Mouse (Mus musculus): ENCODE measurements around the gene Exoc8.
A peak's percentile ranks its signal among the peaks of the same experiment; 100 is the strongest.

The Exoc8 gene

DNA sequence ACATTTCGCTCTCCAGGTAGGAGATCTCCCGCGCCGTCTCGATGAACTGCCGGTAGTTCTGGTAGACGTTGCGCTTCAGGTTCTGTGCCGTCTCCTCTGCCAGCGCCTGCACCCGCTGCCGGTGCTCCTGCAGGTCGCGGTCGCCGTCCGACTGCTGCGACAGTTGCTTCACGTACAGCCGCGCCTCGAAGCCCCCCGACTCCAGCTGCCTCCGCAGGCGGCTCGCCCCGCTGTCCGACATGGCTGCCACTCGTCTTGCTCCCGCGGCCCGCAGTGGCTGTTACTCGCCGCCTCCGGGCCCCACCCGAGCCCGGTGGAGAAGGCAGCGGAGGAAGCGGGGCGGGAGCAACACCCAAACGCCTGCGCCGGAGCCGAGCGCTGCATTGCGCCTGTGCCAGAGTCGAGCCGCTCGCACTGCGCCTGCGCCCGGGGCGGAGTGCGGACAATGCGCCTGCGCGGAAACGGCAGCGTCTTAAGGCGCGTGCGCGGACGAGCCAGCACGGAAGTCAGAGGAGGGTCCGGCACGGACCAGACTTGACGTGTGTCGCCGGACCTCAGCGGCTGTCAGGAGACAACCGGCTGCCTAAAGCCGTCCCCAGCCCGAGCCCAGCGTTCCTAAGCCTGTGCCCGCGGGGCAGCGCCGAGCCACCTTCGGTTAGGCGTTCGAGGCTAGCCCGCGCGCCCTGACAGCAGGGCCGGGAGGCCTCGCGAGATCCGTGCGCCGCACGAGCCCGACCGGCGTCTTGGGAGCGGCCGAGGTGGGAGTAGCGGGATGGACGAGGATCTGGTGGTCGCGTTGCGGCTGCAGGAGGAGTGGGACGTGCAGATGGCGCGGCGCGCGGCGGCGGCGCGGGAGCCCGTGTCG, at the start of gene Exoc8, which contains the start of gene Sprtn:
Gene Exoc8, minus strand, starts transcription at position 320 of the 865 bp plus-strand sequence.
Gene Sprtn, plus strand, starts transcription at position 501 of the 865 bp plus-strand sequence.
- DNase-seq (ENCODE audit: low spot score), result peak; percentile 96

DNA sequence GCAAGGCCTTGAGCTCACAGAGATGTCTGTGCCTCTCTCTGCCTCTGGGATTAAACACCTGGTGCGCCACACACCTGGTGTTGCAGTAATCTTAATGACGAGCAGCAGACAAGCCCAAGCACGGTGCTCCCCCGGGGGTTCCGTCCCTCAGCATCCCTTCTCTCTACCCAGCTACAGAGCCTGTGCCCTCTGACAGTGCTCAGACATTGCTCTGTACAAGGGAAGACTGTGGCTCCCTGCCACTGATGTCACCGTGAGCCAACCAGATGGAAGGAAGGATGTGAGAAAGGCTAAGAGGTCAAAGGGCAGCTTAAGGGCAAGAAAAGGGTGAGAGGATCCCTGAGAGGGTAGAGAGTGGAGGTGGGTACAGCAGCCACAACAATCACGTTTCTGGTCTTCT, 46.9 kb upstream of the Exoc8 start:
- peak; percentile 23 for DNase-seq (ENCODE audit: low spot score)

DNA sequence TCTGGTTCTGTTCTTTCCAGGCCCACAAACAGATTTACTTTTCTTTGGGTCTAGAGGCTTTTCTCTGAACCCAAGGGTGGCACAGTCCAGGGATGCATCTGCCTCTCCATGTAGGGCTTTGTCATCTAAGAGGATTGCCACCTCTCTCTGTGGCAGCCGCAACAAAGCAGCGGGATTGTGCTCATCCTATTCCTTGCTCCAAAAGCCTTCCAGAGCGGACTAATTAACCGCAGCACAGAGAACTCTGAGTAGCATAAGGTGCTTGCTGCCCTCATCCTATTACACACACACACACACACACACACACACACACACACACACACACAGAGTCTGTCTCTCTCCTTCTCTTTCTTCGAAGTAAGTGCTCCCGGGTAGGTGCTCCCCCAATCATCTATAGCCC, 46.3 kb upstream of the Exoc8 start:
- DNase-seq (ENCODE audit: low spot score), result no peak

DNA sequence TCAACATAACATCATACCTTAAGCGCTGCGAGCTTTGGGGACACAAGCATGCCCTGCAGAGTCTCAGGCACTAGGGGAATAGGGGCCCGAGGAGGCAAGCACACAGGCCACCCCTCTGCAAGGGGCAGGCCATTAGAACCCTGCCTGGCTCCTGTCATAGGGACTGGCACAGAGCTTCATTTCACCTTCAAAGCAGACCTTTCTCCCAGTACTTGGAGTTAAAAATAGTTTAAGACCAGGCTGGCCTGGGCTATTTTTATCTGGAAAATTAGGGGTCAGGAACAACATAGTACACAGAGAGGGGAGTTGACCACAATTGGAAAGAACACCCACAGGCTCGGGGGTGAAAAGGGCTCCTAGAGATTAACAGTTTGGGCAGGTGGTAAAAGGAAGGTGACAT, 39.8 kb upstream of the Exoc8 start:
- no peak for DNase-seq (ENCODE audit: low spot score)

DNA sequence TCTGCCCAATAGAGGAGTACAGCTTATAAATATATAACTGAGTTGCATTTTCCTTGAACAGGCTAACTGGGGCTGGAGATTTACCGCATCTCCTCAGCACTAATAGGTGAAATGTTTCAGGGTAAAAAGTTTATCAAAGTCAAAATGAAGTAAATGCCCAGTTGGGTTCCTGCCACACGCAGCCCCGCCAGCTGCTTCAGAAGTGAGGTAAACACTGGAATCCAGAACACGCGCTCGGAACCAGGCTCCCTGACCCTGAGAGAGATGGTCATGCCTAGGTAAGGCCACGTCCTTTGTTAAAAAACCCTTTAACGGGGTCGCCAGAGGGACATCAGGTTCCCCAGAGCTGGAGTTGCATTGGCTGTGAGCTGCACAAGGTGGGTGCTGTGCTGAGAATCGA, 39.2 kb upstream of the Exoc8 start:
- DNase-seq (ENCODE audit: low spot score), result no peak

DNA sequence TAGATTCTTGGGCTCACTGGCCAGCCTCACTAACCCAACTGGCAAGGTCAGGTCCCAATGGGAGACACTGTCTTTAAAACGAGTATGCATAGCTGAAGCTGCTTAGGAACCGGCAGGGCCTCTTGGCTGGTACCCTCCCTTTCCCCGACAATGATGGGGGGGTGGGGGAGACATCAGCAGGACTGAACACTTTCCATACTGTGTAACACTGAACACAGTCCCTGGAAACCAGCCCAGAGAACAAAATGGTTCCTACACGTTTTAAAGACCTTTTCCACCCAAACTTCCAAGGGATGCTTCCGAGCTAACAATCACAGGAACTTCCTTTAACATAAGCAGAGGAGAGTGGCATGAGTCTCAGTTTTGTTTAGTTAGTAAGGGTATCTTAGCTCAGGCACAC, 37.6 kb upstream of the Exoc8 start:
- no peak for DNase-seq (ENCODE audit: low spot score)

DNA sequence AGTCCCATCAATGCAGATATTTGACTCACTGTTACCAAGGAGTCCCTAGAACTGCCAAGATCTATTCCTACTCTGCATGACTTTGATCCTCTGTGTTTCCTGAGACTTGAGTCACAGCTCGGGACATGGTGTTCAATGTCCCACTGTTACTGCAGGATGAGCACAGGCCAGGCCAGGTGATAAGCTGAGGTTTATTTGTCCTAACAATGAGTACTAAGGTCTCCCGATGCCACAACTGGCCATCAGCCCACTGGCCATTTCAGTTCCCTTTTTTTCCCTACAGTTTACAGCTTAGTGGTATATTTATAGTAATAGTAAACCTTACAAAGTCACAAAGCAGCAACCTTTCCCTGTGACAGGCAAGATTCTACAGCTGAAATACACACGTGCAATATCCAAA, 34.9 kb upstream of the Exoc8 start:
- DNase-seq (ENCODE audit: low spot score), result no peak

DNA sequence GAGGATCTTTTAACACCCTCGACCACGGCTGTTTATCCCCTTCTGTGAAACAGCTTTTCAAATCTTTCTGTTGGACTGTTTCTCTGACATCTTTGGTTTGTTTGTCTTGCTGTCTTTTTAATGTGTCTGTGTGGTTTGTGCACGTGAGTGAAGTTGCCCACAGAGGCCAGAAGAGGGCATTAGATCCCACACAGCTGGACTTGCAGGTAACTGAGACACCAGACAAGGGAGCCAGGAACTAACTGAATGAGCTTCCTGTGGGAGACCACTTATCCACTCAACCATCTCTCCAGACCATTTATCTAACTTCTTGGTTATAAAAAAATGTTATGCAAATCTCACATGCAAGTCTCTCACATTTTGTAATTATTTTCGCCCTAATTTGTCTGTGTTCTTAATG, 33.1 kb upstream of the Exoc8 start:
- DNase-seq (ENCODE audit: low spot score), result no peak

DNA sequence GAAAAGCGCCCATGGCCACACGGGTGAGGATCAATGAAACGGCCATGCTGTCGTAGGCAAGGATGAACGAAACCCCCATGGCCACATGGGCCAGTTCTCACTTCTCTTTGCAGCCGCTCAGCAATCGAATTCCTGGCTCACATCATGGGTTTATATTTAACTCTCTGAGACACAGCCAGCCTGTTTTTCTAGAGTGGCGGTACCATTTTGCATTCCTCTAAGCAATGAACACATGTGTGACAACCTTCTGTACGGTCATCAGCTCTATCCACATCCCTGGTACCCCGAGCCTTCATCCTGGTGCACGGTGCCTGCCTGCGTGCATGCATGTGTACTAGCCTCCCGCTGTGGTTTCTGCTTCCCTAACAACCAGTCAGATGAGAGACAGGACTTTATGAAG, 32.6 kb upstream of the Exoc8 start:
- DNase-seq (ENCODE audit: low spot score), result no peak

DNA sequence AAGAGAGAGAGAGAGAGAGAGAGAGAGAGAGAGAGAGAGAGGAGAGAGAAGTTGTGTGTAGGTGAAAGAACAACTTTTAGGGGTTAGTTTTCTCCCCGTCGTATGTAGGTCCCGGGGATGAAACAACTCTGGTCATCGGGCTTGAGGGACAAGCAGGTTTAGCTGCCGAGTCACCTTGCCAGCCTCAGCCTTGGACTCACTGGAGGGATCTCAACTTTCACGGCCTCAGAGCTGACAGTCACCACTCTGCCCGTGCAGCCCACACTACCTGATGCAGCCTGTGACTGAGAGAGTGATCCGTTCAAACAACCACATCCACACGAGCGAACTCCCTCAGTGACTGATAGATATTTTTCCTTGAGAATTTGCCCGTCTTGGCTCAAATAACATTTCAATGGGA, 31.5 kb upstream of the Exoc8 start:
- DNase-seq (ENCODE audit: low spot score), result no peak

DNA sequence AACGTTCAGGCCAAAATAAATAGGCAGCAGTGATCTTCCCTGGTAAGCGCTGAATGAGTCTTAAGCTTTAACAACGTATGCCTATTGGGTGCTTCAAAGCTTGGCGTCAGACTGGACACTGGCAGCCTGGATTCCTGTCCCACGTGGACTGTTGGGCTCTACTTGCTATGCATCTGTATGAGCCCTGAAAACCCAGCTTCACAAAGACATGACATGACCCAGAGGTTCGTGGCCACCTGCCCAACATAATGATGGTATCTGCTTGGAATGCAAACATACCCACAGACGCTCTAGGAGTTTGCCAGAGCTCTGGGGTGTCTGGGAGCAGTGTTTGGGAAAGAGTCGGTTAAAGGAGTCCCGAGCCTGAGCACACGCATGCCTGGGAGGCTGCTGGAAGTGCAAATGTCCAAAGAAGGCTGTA, 28.9 kb upstream of the Exoc8 start:
- DNase-seq (ENCODE audit: low spot score), result peak; percentile 84

DNA sequence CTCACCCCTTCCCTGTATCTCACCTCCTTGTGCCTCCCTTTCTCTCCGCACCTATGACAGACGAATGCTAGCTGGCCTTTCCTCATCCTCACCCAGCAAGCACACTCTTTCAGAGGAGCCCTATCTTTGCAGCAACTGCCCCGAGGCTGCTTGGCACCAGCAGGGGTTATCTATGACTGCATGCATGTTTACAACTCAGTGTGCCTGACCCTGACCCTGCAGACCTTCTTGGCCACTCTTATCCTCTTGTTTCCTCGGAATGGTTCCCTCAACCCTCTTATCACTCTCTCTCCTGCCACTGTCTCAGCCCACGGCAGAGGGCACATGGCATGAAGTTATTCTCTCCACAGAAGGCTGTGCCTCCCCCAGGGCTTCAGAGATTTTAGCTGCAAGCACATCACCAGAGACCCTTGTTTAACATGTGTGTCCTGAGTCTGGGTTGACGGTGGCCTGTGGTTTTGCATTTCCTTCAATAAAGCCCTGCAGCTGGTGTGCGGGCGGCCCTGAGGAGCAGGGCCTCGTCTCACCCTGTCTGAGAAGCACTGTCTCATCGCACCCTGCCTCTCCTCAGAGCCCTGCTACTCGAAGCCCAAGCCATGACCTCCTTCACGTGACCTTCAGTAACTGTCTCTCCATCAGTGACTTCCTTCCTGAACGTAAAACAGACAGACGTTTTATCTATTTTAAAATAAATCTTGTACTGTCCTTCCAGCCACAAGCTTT, 28.2 kb upstream of the Exoc8 start:
- DNase-seq (ENCODE audit: low spot score), result no peak

DNA sequence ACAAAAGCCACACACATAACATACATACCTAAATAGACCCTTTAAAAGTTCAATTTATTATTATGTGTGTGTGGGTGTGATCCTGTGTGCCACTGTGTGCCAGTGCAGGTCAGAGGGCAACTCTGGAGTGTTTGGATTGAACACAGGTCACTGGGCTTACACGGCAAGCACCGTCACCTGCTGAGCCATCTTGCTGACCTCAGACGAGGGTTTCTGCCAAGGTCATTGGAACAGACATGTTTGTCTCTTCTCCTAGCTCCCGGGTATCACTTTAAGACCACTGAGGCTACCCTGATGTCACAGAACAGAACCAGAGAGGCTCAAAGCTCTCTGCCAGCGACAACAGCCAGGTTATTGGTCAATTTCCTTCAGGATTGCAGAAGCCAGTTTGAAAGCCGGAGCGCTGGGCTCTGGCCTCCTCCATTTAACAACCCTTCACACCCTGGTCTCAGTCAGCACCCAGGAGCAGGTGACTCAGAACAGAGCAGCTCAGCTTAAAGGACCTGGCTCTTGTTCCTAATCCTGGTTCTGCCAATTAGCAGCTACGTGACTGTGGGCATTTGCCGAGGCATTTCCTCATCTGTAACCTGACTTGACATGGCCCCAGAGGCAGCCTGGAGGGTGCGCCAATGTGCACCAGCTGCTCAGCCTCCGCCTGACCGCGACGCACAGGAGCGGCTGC, 26.6 kb upstream of the Exoc8 start:
- DNase-seq (ENCODE audit: low spot score), result peak; percentile 62

DNA sequence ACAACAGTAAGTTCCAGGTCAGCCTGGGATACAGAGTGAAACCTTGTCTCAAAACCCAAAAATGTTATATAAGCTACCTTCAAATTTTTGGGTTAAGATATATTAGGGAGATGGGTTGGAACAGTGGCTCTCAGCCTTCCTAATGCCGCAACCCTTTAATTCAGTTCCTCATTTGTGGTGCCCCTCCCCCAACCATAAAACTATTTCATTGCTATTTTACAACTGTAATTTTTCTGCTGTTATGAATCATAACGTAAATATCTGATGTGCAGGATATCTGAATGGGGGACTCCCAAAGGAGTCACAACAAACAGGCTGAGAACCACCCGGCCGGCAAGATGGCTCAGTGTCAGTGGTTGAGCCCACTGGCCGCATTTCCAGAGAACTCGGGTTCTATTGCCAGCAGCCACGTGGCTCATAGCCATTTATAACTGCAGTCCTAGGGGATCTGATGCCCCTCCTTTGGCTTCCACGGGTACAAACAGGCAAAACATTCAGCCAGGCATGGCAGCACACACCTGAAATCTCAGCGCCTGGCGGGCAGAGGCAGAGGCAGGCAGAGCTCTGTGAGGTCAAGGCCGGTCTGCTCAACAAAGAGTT, 25.1 kb upstream of the Exoc8 start:
- no peak for DNase-seq (ENCODE audit: low spot score)

DNA sequence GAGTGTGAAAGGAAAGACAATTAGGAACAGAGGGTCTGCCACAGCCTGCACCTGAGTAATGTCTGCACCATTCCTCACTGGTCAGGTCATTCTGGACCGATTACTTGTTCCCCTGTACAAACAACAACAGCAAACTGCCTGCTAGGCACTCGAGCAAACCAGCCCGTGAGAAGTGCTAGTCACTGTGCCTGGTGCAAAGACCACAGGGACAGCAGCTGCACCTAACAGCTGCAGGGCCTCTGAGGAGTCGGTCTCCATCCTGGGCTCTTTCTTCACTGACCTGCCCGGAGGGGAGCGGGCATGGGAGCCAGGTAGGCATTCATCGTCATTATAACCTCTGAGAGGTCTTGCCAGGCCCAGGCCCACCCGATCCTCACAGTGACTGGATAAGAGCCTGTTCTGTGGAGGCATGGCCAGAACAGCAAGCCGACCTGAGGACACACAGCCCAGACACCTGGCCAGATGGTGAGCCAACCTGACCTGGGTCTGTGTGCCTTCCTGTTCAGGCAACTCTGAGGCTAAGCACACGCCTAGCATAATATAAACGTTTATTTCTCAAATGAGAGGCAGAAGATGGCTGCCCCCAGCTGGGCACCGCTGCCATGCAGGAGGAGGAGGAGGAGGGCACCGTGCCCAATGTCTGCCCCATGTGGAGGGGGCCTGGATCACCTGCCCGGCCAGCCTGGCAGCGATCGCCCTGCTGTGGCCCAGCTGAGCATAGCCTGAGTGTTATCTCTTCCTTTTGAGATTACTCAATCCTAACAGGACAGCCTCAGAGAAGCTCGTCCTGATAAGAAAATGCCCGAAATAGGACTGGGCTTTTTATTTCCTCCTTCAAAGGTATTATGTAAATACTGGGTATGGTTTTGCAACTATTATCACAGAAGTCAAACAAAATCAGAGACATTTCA, 24.1 kb upstream of the Exoc8 start:
- DNase-seq (ENCODE audit: low spot score), result no peak

DNA sequence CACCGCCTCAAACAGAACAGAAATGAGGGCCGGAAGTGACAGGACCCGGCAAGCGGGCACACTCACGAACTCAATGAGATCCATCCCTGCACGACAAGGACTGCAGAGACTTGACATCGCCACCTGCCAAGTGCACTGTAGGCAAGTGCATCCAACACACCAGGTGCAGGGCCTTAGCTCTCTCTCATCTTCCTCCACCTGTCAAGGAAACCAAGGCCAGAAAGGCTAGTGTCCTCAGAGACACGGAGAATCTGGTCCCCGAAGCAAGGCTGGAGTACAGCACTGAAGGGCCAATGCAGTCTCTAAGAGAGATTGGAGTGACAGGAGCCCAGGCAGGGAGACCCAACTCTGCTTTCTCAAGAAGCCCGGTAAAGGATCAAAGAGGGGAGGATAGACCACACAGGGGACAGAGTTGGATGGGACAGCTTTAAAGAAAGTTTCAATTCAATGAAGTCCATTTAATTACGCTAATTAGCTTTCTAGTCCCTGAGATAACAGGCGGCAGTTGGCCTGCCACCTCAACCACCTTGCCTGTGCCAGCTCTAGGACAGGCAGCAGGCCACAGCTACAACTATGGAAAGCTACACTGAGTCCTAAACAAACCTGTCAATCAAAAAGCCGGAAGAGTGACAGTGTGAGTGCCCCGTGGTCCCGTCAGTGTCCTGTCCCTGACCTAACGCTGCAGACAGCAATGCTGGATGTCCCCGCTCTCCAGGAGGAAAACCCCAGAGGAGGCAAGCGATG, 20.4 kb upstream of the Exoc8 start:
- DNase-seq (ENCODE audit: low spot score), result no peak

DNA sequence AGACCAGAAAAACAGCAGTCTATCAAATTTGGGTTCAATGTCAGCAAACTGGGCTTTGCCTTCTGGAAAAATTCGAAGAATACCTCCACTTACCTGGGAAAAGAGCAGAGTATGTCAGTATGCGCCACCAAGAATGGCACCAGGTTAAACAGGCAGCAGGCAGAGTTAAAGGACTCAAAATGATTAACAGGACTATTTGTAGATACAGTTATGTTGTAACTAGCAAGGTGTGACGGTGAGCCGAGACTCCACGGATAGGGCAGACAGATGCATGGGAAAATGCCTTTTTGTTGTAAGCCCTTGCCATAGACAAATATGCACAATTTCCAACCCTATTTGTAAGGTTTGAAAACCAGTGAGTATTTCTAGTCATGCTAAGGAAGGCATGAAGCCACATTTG, 16.6 kb upstream of the Exoc8 start:
- no peak for DNase-seq (ENCODE audit: low spot score)

DNA sequence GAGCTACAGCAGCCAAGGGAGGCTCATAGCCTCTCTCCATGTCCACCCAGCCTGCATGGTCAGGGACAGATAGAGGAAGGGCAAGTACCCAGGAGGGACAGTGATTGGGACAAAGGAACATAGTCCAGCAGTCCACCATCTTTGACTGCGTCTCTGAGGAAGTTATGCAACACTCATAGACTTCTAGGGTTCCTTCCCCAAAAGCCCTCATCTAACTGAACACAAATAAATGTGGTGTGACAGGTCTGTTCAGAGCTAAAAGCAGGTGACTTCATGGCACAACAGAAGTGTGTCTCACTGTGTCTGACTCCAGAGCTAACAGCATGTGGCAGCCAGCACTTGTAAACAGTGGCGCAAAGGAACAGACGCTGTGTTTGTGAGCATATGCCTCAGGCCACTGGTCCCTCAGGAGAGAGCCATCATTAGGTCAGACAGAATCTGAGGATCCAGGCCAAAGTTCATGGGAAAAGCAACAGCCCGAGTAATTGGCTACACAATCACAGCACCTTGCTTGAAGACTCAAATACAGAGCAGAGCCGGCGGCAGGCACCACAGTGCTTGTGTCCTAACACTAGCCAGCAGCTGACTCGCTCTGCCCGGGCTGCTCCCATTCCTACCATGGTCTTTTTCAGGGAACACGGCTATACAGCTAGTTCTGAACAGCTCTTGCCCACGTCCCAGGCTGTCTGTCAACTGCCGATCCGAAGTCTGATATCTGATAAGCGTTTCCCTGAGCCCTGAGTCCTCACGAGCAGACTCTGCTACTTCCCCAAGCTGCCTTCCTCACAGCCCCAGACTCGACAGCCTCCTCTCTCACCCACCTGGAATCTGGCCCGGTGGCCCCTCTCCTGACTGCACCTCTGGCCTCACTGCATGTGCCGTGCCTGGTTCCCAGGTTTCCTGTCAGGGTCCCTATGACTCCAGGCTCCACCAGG, 14.7 kb upstream of the Exoc8 start:
- peak; percentile 52 for DNase-seq (ENCODE audit: low spot score)

DNA sequence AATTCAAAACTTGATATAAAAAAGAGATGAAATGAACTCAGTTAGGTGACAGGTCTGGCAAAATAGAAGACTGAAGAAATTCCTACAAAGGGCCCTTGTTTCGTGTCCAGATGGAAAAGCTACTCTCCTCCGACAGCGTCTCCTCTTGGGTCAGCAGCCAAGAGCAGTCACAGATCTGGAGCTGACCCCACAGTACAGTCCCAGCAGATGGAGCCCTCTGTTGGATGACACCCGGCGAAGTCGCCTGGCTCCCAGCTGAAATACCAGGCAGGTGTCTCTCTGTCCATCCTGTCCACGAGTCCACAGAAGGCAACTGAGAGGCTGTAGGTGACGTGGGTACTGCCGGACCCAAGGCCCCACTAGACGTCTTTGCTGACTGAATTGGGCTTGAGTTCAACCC, 12.8 kb upstream of the Exoc8 start:
- DNase-seq (ENCODE audit: low spot score), result no peak

Data from adipocyte (in vitro differentiated cells).